Mouse (Mus musculus) forebrain, embryonic 13.5 days (tissue): ENCODE measurements around the gene Vps29. TPM values are rescaled to one million over a fixed set of nuclear protein-coding genes. Genes with fewer than 3 reads are reported as not detected.
"Not testable (repeated sequence)": the region's sequence is repeated elsewhere in the genome, so short reads cannot be mapped to it uniquely, and the experiment has no call there.

Source experiments
- ATAC-seq: fragments of 200-750 bp; cut with Nextera tagmentation; 2 replicates; pipeline ENCODE4 v1.8.0; 2017
- H3K27ac ChIP-seq: fragments of 300-500 bp; sonication (generic); 2 replicates; pipeline ENCODE4 v1.5.1; 2015; ENCODE audit warnings: inconsistent platforms, mild to moderate bottlenecking, moderate library complexity
- H3K27me3 ChIP-seq: fragments of 300-500 bp; sonication (generic); 2 replicates; pipeline ENCODE4 v1.6.1; 2015; ENCODE audit warnings: mild to moderate bottlenecking, inconsistent platforms
- H3K36me3 ChIP-seq: fragments of 300-500 bp; sonication (generic); 2 replicates; pipeline ENCODE4 v1.6.1; 2015; ENCODE audit warnings: mild to moderate bottlenecking, inconsistent platforms; ENCODE audit not compliant: poor library complexity, severe bottlenecking
- H3K4me1 ChIP-seq: fragments of 300-500 bp; sonication (generic); 2 replicates; pipeline ENCODE4 v1.6.1; 2015; ENCODE audit warnings: inconsistent platforms
- H3K4me2 ChIP-seq: fragments of 300-500 bp; sonication (generic); 2 replicates; pipeline ENCODE4 v1.6.1; 2015; ENCODE audit warnings: inconsistent platforms, mild to moderate bottlenecking, moderate library complexity
- H3K4me3 ChIP-seq: fragments of 300-500 bp; sonication (generic); 2 replicates; pipeline ENCODE4 v1.5.1; 2015; ENCODE audit warnings: mild to moderate bottlenecking, inconsistent platforms
- H3K9ac ChIP-seq: fragments of 300-500 bp; sonication (generic); 2 replicates; pipeline ENCODE4 v1.6.1; 2015; ENCODE audit warnings: mild to moderate bottlenecking, inconsistent platforms
- H3K9me3 ChIP-seq: fragments of 300-500 bp; sonication (generic); replicated peaks from 2 replicates; pipeline ENCODE4 v1.6.1; 2016; ENCODE audit warnings: inconsistent platforms
- WGBS: fragments of 180-500 bp; shearing (Covaris S2); methylation state at CpG from one replicate; pipeline ENCODE4 v1.1.7; 2015; 5-methylcytosine and 5-hydroxymethylcytosine counted together
- polyA plus RNA-seq: library from polyadenylated mRNA; unstranded; fragments of >200 nt; fragmentation: Nextera tagmentation; extraction: Ambion mirVana; gene quantifications from 2 replicates; pipeline ENCODE4 v1.2.1, GENCODE M21; 2015

Gene Vps29
- polyA plus RNA-seq, 1 experiment from 2014 or later = 236 TPM

DNA sequence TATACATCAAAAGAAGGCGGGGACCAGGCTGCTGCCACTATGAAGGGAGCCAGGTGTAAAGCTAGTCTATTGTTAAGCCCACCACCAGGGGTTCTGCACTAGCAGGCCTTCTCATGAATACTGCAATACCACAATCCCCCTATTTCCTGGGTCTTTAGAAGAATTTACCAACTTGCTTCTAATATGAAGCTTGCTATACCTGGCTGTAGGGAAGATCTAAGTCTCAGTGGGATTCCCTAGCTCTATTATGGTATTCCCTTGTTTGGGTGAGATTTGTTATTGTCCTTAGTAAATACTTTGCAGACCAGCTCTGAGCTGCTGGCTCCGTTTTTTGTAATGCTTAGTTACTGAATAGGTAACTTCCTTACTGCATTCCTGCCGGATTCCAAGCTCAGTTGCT lies 35.2 kb upstream of the Vps29 start:
- ATAC-seq = not testable (repeated sequence)
- H3K36me3 ChIP-seq = peaks cover 51% of the 10 kb centered on the region
- WGBS = 64% methylated on average over 3 of the region's 3 CpGs

GRCm38 (mm10) chr5:122319474-122320204 lies 34.5 kb upstream of the Vps29 start:
- H3K4me2 ChIP-seq = no peak overlapping the region
- H3K9me3 ChIP-seq = no peaks in the 10 kb centered on the region
- no peaks in the 10 kb centered on the region for H3K4me1 ChIP-seq
- ATAC-seq = no peak
- no peak overlapping the region for H3K9ac ChIP-seq
- no peaks in the 10 kb centered on the region for H3K27me3 ChIP-seq
- H3K36me3 ChIP-seq = peaks cover 53% of the 10 kb centered on the region
- H3K27ac ChIP-seq = no peak overlapping the region
- 81% methylated on average over 14 of the region's 14 CpGs for WGBS
- H3K4me3 ChIP-seq = no peak overlapping the region

More for the DNA sequence above, 35.2 kb upstream of the Vps29 start:
- not testable (repeated sequence) for H3K27ac ChIP-seq, H3K9ac ChIP-seq, H3K27me3 ChIP-seq, H3K9me3 ChIP-seq, H3K4me1 ChIP-seq, H3K4me3 ChIP-seq, H3K4me2 ChIP-seq

DNA sequence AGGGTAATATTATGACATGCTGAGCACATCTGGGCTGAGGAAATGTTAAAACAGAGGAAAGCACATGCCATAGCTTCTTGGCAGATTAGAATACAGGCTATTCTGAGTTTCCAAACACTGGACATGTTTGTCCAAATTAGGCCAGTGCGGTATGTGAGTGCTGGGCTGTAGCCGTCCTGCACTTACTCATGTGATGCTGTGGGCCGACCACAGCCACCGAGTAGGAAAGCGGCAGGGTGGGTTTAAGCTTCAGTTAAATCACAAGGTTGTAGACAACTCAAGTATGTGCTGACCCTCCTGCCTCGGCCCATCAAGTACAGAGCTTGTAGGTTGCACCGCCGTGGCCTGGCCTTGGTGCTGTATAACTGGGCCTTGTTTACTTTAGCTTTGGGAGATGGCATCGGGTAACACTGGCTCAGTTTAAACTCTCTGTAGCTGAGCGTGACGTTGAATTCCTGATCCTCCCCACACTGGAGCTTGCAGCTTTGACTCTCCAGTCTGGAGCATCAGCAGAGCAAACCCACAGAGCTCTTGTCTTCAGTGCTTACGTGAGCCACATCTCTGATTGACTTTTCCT lies 33.9 kb upstream of the Vps29 start:
- H3K4me3 ChIP-seq = no peak overlapping the region
- no peaks in the 10 kb centered on the region for H3K27me3 ChIP-seq
- H3K4me2 ChIP-seq = no peak overlapping the region
- no peaks in the 10 kb centered on the region for H3K9me3 ChIP-seq
- ATAC-seq = no peak
- WGBS = 88% methylated on average over 12 of the region's 12 CpGs
- H3K4me1 ChIP-seq = no peaks in the 10 kb centered on the region
- H3K36me3 ChIP-seq = peaks cover 55% of the 10 kb centered on the region
- H3K27ac ChIP-seq = no peak overlapping the region
- no peak overlapping the region for H3K9ac ChIP-seq

GRCm38 (mm10) chr5:122323523-122323922 lies 30.6 kb upstream of the Vps29 start:
- 59% methylated on average over 8 of the region's 8 CpGs for WGBS

DNA sequence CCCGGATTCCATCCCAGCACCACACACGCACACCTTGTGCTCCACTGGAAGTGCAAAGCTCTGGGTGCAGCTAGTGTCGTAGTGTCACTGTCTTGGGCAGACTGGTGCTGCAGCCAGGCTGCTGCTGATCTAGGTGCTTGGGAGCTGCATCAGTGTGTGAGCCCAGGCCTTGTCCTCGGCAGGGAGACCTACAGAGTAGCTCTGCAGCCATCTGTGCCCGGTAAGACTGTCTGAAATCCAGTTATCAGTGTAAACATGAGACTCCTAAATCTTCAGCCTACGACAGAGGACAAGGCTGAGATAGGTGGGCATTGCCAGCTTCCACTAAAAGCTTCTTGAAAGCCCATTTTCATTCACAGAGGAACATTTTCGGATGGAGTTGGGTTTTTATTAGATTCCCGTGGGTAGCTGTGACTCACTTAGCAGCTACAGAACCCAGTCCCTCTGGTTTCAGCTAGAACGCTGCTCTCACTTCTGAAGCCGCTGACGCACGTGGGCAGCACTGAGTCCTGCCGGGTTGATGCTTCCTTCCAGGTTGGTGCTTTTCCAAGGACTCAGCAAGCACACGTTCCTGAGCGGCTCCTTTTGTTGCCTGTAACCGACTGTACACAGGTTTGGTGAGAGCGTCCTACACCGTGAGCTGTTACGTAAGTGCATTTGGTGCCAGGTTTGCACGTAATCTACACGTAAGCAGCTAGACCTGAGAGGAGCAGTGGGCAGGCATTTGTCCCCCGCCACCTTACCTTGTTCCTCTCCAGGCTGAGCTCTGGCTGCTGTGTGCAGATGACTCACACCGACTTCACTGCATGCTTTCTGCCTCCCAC lies 29.3 kb upstream of the Vps29 start:
- peaks cover 61% of the 10 kb centered on the region for H3K36me3 ChIP-seq
- no peak overlapping the region for H3K4me3 ChIP-seq
- H3K4me1 ChIP-seq = no peaks in the 10 kb centered on the region
- WGBS = 89% methylated on average over 23 of the region's 23 CpGs
- no peak overlapping the region for H3K9ac ChIP-seq
- ATAC-seq = no peak
- no peak overlapping the region for H3K4me2 ChIP-seq
- H3K9me3 ChIP-seq = no peaks in the 10 kb centered on the region
- no peak overlapping the region for H3K27ac ChIP-seq
- no peaks in the 10 kb centered on the region for H3K27me3 ChIP-seq

More at GRCm38 (mm10) chr5:122323523-122323922, 30.6 kb upstream of the Vps29 start:
- Histone ChIP-seq H3K9ac (no peak overlapping the region), H3K36me3 (peaks cover 62% of the 10 kb centered on the region), H3K4me3 (no peak overlapping the region), H3K27me3 (no peaks in the 10 kb centered on the region), H3K9me3 (no peaks in the 10 kb centered on the region), H3K4me1 (no peaks in the 10 kb centered on the region), H3K4me2 (no peak overlapping the region), H3K27ac (no peak overlapping the region)
- no peak for ATAC-seq

GRCm38 (mm10) chr5:122325477-122325876 lies 28.7 kb upstream of the Vps29 start:
- no peaks in the 10 kb centered on the region for H3K27me3 ChIP-seq
- WGBS = 85% methylated on average over 8 of the region's 8 CpGs
- no peaks in the 10 kb centered on the region for H3K4me1 ChIP-seq
- H3K36me3 ChIP-seq = peaks cover 55% of the 10 kb centered on the region
- no peak overlapping the region for H3K27ac ChIP-seq
- ATAC-seq = no peak
- H3K9me3 ChIP-seq = no peaks in the 10 kb centered on the region
- H3K9ac ChIP-seq = no peak overlapping the region
- H3K4me2 ChIP-seq = no peak overlapping the region
- H3K4me3 ChIP-seq = no peak overlapping the region

GRCm38 (mm10) chr5:122327283-122327682 lies 26.9 kb upstream of the Vps29 start:
- ATAC-seq = no peak
- WGBS = 92% methylated on average over 3 of the region's 3 CpGs
- no peaks in the 10 kb centered on the region for H3K27me3 ChIP-seq
- H3K4me2 ChIP-seq = no peak overlapping the region
- H3K27ac ChIP-seq = no peak overlapping the region
- H3K36me3 ChIP-seq = peaks cover 39% of the 10 kb centered on the region
- H3K9me3 ChIP-seq = no peaks in the 10 kb centered on the region
- no peak overlapping the region for H3K4me3 ChIP-seq
- no peak overlapping the region for H3K9ac ChIP-seq
- no peaks in the 10 kb centered on the region for H3K4me1 ChIP-seq

DNA sequence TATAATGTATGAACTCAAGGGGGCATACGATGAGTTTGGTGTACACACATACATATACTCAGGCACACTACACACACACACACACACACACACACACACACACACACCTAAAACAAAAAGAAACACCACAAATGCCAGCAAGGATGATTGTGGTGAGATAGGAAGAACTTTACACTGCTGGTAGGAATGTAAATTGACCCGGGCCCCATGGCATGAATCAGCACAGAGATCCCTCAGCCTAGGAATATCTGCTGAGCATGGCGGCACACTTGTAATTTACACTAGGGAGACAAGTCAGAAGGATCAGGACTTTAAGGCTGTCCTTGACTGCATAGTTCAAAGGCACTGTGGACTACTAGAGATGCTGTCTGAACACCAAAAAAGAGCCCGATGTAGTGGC lies 23.9 kb upstream of the Vps29 start:
- Histone ChIP-seq H3K27ac (no peak overlapping the region), H3K4me2 (no peak overlapping the region), H3K9ac (no peak overlapping the region), H3K4me3 (no peak overlapping the region), H3K9me3 (no peaks in the 10 kb centered on the region), H3K27me3 (no peaks in the 10 kb centered on the region), H3K4me1 (no peaks in the 10 kb centered on the region), H3K36me3 (peaks cover 24% of the 10 kb centered on the region)
- WGBS = 94% methylated on average over 4 of the region's 4 CpGs
- no peak for ATAC-seq

GRCm38 (mm10) chr5:122334682-122335081 lies 19.5 kb upstream of the Vps29 start:
- Histone ChIP-seq H3K36me3 (no peaks in the 10 kb centered on the region), H3K9me3 (no peaks in the 10 kb centered on the region), H3K4me2 (no peak overlapping the region), H3K27me3 (no peaks in the 10 kb centered on the region), H3K4me1 (no peaks in the 10 kb centered on the region), H3K27ac (no peak overlapping the region), H3K9ac (no peak overlapping the region), H3K4me3 (no peak overlapping the region)
- WGBS = 81% methylated on average over 3 of the region's 3 CpGs
- no peak for ATAC-seq

- Histone ChIP-seq H3K27me3 (no peaks in the 10 kb centered on the region), H3K9me3 (no peaks in the 10 kb centered on the region), H3K36me3 (no peaks in the 10 kb centered on the region), H3K4me1 (no peaks in the 10 kb centered on the region), H3K4me3 (no peak overlapping the region), H3K9ac (no peak overlapping the region), H3K4me2 (no peak overlapping the region), H3K27ac (no peak overlapping the region)
- 92% methylated on average over 7 of the region's 7 CpGs for WGBS
- ATAC-seq = no peak
Observed at GRCm38 (mm10) chr5:122336554-122337294, 17.4 kb upstream of the Vps29 start.

GRCm38 (mm10) chr5:122342874-122343273 lies 11.3 kb upstream of the Vps29 start:
- H3K9me3 ChIP-seq = no peaks in the 10 kb centered on the region
- no peaks in the 10 kb centered on the region for H3K4me1 ChIP-seq
- H3K9ac ChIP-seq = 0 out of 2 replicates have a peak overlapping the region, but pooled peaks have one; percentile 0

More at GRCm38 (mm10) chr5:122342874-122343273, 11.3 kb upstream of the Vps29 start:
- Histone ChIP-seq H3K36me3 (no peaks in the 10 kb centered on the region), H3K4me2 (no peak overlapping the region), H3K27me3 (no peaks in the 10 kb centered on the region), H3K4me3 (no peak overlapping the region), H3K27ac (no peak overlapping the region)
- 88% methylated on average over 1 of the region's 1 CpGs for WGBS
- no peak for ATAC-seq
